Mouse (Mus musculus): ENCODE results near the gene Cbr3. TPM values are rescaled to one million over a fixed set of nuclear protein-coding genes. Genes with fewer than 3 reads are reported as not detected.

Cbr3 gene
- total and polyA plus RNA-seq, 3 experiments, result 7.8 to 10.8 (median 9.8) TPM

DNA sequence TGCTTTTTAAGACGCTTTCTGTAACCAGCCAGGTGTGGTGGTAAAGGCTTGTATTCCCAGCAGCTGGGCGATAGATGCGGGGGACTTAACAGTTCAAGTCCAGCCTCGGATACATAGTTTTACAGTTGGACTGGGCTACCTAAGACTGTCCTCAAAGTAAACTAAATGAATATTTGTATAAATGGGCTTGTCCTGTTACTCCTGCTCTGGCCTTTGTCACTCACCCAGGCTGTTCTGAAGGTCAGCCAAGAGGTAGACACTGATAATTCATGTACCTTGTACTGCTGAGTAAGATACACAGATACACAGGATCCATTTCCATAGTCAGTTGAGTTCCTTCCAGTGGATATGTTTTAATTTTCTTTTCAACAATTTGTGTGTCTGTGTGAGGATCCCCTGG is 43.2 kb downstream of the Cbr3 start:
- no peaks in the 10 kb centered on the region for H3K79me2 ChIP-seq (replicated peaks; ENCODE audit: control insufficient read depth, extremely low read depth, insufficient read depth, poor library complexity, severe bottlenecking)
- H3K4me2 ChIP-seq (ENCODE audit: insufficient read depth, low read depth, poor library complexity, severe bottlenecking), result no peak overlapping the region
- TF ChIP-seq USF2 (conservative IDR thresholded peaks at IDR 0.05; ENCODE audit: low read depth, low read length) (no peak), UBTF (IDR thresholded peaks at IDR 0.05; ENCODE audit: low read depth, low read length) (no peak), IRF4 (IDR thresholded peaks at IDR 0.05; ENCODE audit: low read depth, low read length) (no peak), MEF2A (IDR thresholded peaks at IDR 0.05; ENCODE audit: borderline replicate concordance, low read depth, low read length) (no peak), BHLHE40 (IDR thresholded peaks at IDR 0.05; ENCODE audit: low read depth, low read length) (no peak), POLR2A (IDR thresholded peaks at IDR 0.05; ENCODE audit: low read depth, low read length) (no peak), RAD21 (IDR thresholded peaks at IDR 0.05; ENCODE audit: low read depth, low read length) (no peak), NRF1 (IDR thresholded peaks at IDR 0.05; ENCODE audit: low read depth, low read length) (no peak), PAX5 (IDR thresholded peaks at IDR 0.05; ENCODE audit: low read length) (no peak), ELF1 (IDR thresholded peaks at IDR 0.05; ENCODE audit: low read depth, low read length) (no peak), MXI1 (IDR thresholded peaks at IDR 0.05; ENCODE audit: low read depth, low read length) (no peak), MAZ (IDR thresholded peaks at IDR 0.05; ENCODE audit: low read depth, low read length) (no peak), SIN3A (IDR thresholded peaks at IDR 0.05; ENCODE audit: low read length) (no peak), KAT2A (IDR thresholded peaks at IDR 0.05; ENCODE audit: insufficient replicate concordance, low read length) (no peak), USF1 (IDR thresholded peaks at IDR 0.05; ENCODE audit: low read depth, low read length) (no peak), ZC3H11A (IDR thresholded peaks at IDR 0.05; ENCODE audit: low read depth, low read length) (no peak)
- no peak overlapping the region for H3K9ac ChIP-seq (ENCODE audit: insufficient read depth, low read depth)
- no peak for DNase-seq (ENCODE audit: extremely low read depth)
- dilution Hi-C loops (cut with MboI; ENCODE audit: extremely low pct_ligation_motif_present, extremely low pct_unique_long_range_greater_than_20kb, low sequenced_read_pairs) (no loop called here), in situ Hi-C loops (cut with MboI; ENCODE audit: low pct_ligation_motif_present, low pct_unique_long_range_greater_than_20kb, low sequenced_read_pairs) (no loop called here)
- peaks cover 6 to 8% of the 10 kb centered on the region in 2 experiments; a peak in 3 of 4 replicates for H3K4me1 ChIP-seq (ENCODE audit: control insufficient read depth in 1 of 2, insufficient read depth in 2 of 2)
- no peaks in the 10 kb centered on the region for H3K9me3 ChIP-seq (replicated peaks; ENCODE audit: low read length)
- no peak overlapping the region for H3K27ac ChIP-seq (ENCODE audit: insufficient read depth, low read depth)
- no peaks in the 10 kb centered on the region for H3K27me3 ChIP-seq (replicated peaks)
- H3K36me3 ChIP-seq (replicated peaks in 1 of 2; ENCODE audit: control insufficient read depth in 1 of 2, insufficient read depth in 1 of 2, low read length in 1 of 2), result no peaks in the 10 kb centered on the region
- no peak overlapping the region for H3K4me3 ChIP-seq (replicated peaks in 1 of 3; ENCODE audit: low read depth in 2 of 3, low read length in 2 of 3, poor library complexity in 1 of 3)

DNA sequence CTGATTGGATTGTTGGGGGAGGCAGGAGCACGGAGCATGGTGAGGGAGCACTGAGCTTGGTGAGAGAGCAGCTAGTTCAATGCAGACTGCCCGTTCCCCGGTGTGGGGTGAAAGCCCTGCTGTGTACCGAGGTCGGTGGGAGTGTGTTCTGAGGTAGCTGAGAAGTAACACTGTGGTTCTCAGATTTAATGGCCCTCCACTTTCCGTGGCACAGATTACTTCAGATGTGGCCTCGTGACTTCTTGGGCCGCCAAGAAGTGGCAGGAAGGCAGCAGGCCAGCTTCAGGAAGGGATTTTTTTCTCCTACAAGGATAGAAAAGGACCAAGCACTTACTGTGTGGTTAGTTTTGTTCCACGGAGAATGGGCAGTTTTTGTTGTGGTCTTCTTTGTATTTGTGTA is 45.7 kb downstream of the Cbr3 start:
- Histone ChIP-seq H3K36me3 (replicated peaks in 1 of 2; ENCODE audit: control insufficient read depth in 1 of 2, insufficient read depth in 1 of 2, low read length in 1 of 2) (no peaks in the 10 kb centered on the region), H3K27ac (ENCODE audit: insufficient read depth, low read depth) (no peak overlapping the region), H3K27me3 (replicated peaks) (no peaks in the 10 kb centered on the region), H3K4me3 (replicated peaks in 1 of 3; ENCODE audit: low read depth in 2 of 3, low read length in 2 of 3, poor library complexity in 1 of 3) (no peak overlapping the region), H3K4me1 (ENCODE audit: control insufficient read depth in 1 of 2, insufficient read depth in 2 of 2) (peaks cover 9 to 11% of the 10 kb centered on the region in 2 experiments), H3K79me2 (replicated peaks; ENCODE audit: control insufficient read depth, extremely low read depth, insufficient read depth, poor library complexity, severe bottlenecking) (no peaks in the 10 kb centered on the region), H3K9ac (ENCODE audit: insufficient read depth, low read depth) (no peak overlapping the region), H3K4me2 (ENCODE audit: insufficient read depth, low read depth, poor library complexity, severe bottlenecking) (no peak overlapping the region), H3K9me3 (replicated peaks; ENCODE audit: low read length) (no peaks in the 10 kb centered on the region)
- TF ChIP-seq SMC3 (IDR thresholded peaks at IDR 0.05; ENCODE audit: low read depth, low read length), result no peak
- no peak for TF ChIP-seq USF1 (IDR thresholded peaks at IDR 0.05; ENCODE audit: low read depth, low read length)
- no peak for TF ChIP-seq MAX (IDR thresholded peaks at IDR 0.05; ENCODE audit: low read length)
- in situ Hi-C loops (cut with MboI; ENCODE audit: low pct_ligation_motif_present, low pct_unique_long_range_greater_than_20kb, low sequenced_read_pairs) (no loop called here), dilution Hi-C loops (cut with MboI; ENCODE audit: extremely low pct_ligation_motif_present, extremely low pct_unique_long_range_greater_than_20kb, low sequenced_read_pairs) (no loop called here)
- DNase-seq (ENCODE audit: extremely low read depth), result no peak

All from CH12.LX (cell line).